Mouse (Mus musculus) skeletal muscle tissue, adult 2 months (tissue): ENCODE measurements at regions not wholly inside any gene's neighbourhood (a gene's known extent, or its start where the extent isn't known, plus 50 kb on each side); places are given as distances from the start of the nearest gene placed in this dataset.
A peak's percentile ranks its signal among the peaks of the same experiment; 100 is the strongest.

Experiments used
- DNase-seq: peaks from one replicate; pipeline ENCODE4 v3.0.0-alpha.2; 2012; ENCODE audit warnings: low read depth, low spot score

DNA sequence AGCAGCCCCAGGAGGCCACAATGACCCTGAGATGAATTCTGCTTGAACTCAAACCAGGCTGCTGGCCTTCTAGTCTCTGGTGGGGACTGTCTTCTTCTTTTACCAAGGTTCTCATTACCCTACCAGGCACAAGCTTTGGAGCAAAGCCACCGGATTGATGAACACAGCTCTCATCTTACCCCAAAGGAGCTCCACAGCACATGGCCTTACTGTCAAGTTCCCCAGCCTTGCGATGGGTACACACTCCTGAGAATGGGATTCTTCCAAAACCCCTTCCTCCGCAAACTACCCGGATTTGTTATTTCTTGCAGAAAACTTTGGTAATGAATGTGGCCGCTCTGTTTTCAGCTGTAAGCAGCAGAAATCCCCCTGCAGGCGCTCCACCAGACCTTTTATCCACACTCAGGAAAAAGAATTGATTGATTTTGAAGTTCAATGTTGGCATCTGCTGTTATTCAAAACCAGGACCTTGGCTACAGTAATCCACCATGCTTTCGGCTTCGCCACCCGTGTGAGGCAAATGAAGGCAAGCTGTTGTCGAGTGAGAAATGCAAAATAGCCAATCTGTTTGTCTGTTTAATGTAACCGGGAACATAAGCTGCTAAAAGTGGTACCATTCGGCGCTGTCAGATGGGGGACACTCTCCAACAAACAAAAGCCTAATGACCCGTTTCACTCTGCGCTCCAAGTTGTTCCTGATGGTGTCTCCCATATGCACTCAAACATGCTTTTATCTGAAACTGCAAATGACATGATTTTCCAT lies 278.9 kb downstream of the Maf start:
- no peak for DNase-seq

DNA sequence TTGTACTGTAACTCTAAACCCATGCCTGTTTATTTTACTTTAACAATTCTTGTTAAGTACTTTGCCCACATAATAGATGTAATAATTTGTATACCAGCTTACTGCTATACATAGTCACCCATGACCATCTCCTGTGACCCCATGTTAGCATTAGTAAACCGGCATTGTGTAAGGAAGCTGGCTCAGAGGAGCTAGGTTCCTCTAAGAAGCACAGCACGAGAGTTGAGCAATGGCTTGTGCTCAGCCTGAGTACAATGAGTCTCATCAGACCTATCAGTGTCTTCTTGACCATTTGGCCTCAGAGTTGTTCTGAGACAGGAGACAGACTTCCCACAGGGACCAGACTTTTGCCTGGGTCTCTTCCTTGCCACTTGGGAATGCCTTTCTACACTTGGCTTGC lies 279.6 kb downstream of the Maf start:
- no peak for DNase-seq

DNA sequence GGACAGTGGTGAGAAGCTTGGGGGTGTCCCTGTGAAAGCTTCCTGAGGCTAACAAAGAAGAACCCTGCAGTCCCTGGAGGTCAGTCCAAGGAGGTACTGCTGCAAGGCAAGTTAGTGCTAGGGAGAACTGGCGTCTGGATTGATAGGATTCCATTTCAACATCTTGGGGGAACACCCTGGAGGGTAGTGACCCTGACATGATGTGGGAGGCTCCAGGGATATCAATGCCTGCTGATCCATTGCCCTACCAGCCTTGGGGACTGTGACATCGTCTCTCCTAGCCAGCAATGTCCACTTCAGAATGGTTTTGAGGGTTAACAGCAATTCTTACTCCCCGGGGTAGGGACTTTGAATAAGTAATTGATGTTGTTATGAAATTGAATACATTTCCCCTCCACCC lies 280.1 kb downstream of the Maf start:
- DNase-seq = no peak

GRCm38 (mm10) chr8:115426543-115426942 lies 281.1 kb downstream of the Maf start:
- DNase-seq = no peak

- no peak for DNase-seq
Observed at GRCm38 (mm10) chr8:115425360-115425759, 282.2 kb downstream of the Maf start.

DNA sequence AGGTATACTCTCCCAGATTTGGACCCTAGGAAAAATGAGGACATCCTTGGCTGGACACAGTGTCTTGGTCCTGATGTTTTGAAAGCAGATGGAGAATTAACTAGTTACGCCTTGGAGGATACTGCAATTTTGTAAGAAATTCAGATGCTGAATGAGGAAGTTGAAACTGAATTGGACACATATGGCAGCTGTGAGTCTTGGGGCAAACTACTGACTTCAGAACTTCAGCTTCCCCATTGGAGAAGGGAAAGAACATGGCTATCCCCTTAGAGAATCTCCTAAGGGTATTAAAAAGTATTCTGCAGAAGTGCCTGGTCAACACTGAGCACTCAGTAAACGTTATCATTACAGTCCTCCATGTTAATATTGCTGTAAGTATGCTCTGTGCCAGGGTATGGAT lies 283.9 kb downstream of the Maf start:
- no peak for DNase-seq

- no peak for DNase-seq
Observed at GRCm38 (mm10) chr8:115423056-115423455, 284.5 kb downstream of the Maf start.

GRCm38 (mm10) chr8:115420536-115420935 lies 287.1 kb downstream of the Maf start:
- no peak for DNase-seq

DNA sequence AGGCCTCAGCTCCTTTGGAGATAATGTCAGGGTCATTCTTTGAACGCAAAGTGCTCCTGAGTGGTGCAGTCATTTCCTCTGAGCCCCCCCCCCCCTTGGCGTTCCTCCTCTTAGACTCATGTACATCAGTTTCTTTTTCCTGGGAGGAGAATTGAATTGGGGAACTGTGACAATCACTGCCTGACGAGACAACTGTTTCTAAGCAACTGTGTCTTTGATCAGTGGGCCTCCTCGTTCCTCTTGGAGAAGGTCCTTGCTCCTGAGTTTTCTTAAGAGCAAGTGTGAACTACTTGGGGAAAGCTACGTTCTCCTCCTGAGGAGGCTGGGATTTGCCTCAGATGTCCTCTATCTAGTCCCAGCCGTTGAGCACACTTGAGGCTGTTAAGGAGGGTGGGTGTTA lies 287.5 kb downstream of the Maf start:
- DNase-seq = no peak

DNA sequence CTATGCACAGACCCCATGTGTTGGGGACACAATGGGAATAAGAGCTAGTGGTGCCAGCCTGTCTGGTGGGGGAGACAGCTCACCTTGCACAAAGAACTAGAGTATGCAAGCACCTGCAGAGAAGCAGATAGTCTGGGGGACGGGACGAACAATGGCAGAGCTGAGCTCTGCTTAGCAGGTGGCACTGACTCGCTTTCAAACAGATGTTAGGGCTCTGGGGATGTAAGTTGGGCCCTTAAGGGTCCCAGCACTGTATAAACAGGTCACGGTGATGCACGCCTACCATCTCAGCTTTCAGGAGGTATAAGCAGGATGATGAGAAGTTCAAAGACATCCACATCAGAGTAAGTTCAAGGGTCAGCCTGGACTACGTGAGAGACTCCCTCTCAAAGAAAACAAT lies 289.5 kb downstream of the Maf start:
- DNase-seq = no peak

DNA sequence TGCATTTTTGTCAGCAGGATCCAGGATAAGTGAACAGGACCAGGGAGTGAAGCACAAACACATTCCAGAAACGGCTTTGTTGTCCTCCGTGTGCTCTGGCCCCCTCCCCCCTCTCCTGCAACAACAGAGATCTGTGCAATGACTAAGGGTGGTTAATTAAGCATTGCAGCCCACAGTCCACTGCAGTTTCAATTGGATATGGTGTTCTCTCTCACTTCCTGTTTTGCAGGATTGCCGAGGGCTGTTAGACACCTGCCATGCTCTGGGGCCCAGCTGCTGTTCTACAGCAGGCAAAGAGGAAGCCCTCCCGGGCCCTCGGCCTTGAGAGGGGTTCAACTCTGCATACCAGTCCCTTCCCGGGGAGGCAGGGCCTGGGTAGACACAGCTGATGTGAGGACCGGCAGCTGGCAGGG lies 293.5 kb downstream of the Maf start:
- peak; percentile 44 for DNase-seq

DNA sequence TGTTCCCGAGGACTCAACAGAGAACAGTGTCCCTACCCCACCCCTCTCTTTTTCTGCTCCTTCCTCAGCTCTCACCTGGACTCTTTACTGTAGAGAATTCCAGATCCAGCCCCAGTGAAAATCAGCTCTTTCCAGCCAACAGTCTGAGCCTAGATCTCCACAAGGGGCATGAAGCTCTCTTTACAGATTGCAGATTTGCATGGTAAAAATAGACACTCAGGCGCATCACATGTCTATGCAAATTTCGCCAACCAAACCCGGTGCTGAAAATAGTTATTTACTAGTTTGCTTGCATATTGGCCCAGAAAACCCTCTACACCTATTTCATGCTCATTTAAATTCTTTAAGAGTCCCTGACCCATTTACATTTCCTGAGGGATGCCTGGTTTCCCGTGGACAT lies 295.8 kb downstream of the Maf start:
- DNase-seq = no peak

DNA sequence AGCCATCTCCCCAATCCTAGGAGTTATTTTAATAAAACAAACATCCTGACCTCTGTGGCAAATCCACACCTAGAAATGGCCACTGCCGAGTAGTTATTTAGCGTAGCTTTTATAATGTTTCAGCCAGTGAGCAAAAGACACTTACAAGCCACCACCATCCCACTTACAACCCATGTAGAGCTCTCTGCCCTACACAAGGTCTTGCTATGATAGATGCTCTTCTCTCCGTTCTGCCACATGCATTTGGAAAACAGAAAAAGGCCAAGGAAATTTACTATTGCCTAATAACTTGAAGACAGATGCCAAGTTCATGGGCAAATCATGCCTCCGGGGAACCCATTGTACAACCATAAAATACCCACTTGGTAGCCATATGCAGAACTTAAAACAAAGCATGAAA lies 296.5 kb downstream of the Maf start:
- no peak for DNase-seq

DNA sequence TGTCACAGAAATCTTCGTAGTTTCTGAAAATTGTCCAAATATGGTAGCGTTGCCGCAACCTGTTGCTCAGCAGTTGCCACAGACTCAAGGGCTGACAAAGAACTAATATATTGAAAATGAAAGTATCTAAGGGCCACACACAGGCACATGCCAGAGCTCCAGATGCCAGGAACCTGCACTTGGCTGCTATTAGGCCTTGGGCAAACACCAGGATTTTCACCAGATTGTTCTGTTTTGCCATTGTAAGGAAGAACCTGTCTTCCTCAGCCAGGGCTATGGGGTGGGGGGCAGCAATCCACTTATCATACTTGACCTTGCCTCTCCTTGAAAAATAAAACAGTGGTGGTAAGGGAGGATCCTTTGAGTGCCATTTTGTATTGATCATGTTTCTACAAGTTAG lies 297.4 kb downstream of the Maf start:
- DNase-seq = no peak

DNA sequence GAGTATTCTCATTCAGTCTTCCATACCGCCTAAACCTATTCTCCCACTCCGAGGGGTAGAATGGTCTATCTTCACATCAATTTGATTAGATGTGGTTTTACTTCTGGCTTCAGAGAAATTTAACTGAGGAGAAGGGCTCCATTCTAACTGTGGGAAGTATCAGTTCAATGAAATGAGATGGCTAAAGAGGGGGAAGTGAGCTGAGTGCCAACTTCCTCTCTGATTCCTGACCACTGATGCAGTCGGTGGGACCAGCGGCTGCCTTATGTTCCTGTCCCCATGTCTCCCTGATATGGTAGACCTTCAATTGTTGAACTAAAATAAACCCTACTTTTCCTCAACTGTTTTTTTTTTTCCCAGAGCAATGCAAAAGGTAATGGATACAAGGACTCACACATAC lies 300.1 kb downstream of the Maf start:
- no peak for DNase-seq

- DNase-seq = no peak
Observed at GRCm38 (mm10) chr8:115403601-115404000, 304.0 kb downstream of the Maf start.

- DNase-seq = no peak
Observed at GRCm38 (mm10) chr8:115402471-115403197, 305.0 kb downstream of the Maf start.
